ENCODE assay signal across 13 mouse cellular contexts in the genomic region with DNA sequence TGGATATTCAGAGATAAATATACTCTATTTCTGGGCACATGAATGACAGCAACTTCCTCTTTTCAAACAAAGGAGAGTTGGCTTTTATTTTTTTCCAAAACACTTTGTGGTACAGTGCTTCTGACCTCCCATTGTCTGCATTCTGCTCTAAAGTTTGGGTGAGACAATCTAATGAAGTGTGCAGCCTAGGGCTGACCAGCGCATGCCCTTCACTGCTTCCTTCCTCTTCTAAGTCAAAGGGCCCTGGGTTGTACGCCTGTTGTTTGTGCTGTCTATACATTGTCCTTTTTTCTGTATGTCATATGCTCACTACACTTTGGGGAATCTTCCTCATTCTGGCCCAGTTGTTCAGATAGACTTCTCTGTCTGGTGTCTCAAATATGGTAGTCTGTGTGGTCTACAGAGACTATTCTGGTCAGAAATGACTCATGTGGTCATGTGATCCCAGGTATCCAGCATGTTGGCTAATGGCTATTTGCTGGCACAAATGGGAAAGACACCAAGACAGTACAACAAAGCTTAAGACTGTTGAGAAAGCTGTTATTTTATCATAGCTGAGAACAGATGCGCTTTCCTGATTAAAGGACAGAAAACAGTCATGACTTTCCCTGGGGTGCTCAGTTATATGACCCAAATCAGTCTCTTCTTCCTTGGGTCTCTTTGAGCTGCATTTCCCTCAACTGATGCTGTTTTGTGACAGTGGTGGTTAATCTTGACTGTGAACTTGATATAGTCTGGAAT.
DNase-seq lines count a peak whose midpoint lies in the region; ATAC-seq and TF ChIP-seq lines count a peak whose summit lies in the region.
"Had no signal": no experiment of that assay in that cellular context is flagged by ENCODE, and none has a peak within 500 bp of the region (broad histone marks: within the 10 kb centered on the region; RNA-seq: fewer than 3 reads in every experiment).

No protein-coding gene starts in this region.

- TF ChIP-seq POLR2A in myocyte (IDR thresholded peaks at IDR 0.05; ENCODE audit: insufficient read length, low read depth) = no peak

- H3K27ac ChIP-seq in heart, embryonic 12.5 days (ENCODE audit: poor library complexity, severe bottlenecking) = 0 out of 2 replicates have a peak overlapping the region, but pooled peaks have one; percentile 13
- H3K27ac ChIP-seq in midbrain, embryonic 11.5 days (ENCODE audit: low read depth, low read length) = no peak overlapping the region
- no peak overlapping the region for H3K27ac ChIP-seq in midbrain, embryonic 16.5 days (ENCODE audit: low read length)
- H3K27ac ChIP-seq in liver, embryonic 11.5 days (ENCODE audit: low read depth, low read length) = no peak overlapping the region
- H3K27ac ChIP-seq: embryonic facial prominence, embryonic 12.5 days; hindbrain, embryonic 10.5 days; stomach, postnatal 0 days had no signal

- H3K27me3 ChIP-seq in heart, embryonic 12.5 days (replicated peaks) = no peaks in the 10 kb centered on the region
- no peaks in the 10 kb centered on the region for H3K27me3 ChIP-seq in midbrain, embryonic 11.5 days (ENCODE audit: control insufficient read depth, insufficient read depth, low read length)
- H3K27me3 ChIP-seq in midbrain, embryonic 16.5 days (ENCODE audit: control insufficient read depth, insufficient read depth, low read depth, low read length) = no peaks in the 10 kb centered on the region
- no peaks in the 10 kb centered on the region for H3K27me3 ChIP-seq in liver, embryonic 11.5 days (replicated peaks; ENCODE audit: control insufficient read depth, insufficient read depth, low read length)
- no peaks in the 10 kb centered on the region for H3K27me3 ChIP-seq in myocyte (ENCODE audit: control insufficient read depth, insufficient read depth, insufficient read length)
- H3K27me3 ChIP-seq: embryonic facial prominence, embryonic 12.5 days had no signal

- no peaks in the 10 kb centered on the region for H3K79me2 ChIP-seq in myocyte (ENCODE audit: control insufficient read depth, insufficient read depth)

- peak; percentile 69; the same call in 1 of the 2 replicates for ATAC-seq in heart, embryonic 12.5 days (ENCODE audit: insufficient number of reproducible peaks, low FRiP score)
- ATAC-seq in midbrain, embryonic 11.5 days (ENCODE audit: low FRiP score) = no peak
- ATAC-seq in midbrain, embryonic 16.5 days = no peak
- ATAC-seq in liver, embryonic 11.5 days (replicated peaks; ENCODE audit: low FRiP score) = peak; percentile 53
- ATAC-seq: forebrain, embryonic 14.5 days; intestine, postnatal 0 days had no signal

- H3K4me1 ChIP-seq in heart, embryonic 12.5 days (replicated peaks) = peaks cover 5% of the 10 kb centered on the region
- no peaks in the 10 kb centered on the region for H3K4me1 ChIP-seq in midbrain, embryonic 11.5 days (ENCODE audit: control insufficient read depth, insufficient read depth, low read length)
- H3K4me1 ChIP-seq in midbrain, embryonic 16.5 days (ENCODE audit: control insufficient read depth, insufficient read depth, low read length) = no peaks in the 10 kb centered on the region
- H3K4me1 ChIP-seq in liver, embryonic 11.5 days (replicated peaks; ENCODE audit: control insufficient read depth, insufficient read depth, low read length) = no peaks in the 10 kb centered on the region
- H3K4me1 ChIP-seq: embryonic facial prominence, embryonic 12.5 days; hindbrain, embryonic 10.5 days had no signal

- no peak overlapping the region for H3K9ac ChIP-seq in heart, embryonic 12.5 days
- no peak overlapping the region for H3K9ac ChIP-seq in midbrain, embryonic 11.5 days (ENCODE audit: low read length)
- no peak overlapping the region for H3K9ac ChIP-seq in midbrain, embryonic 16.5 days (ENCODE audit: low read depth, low read length)
- no peak overlapping the region for H3K9ac ChIP-seq in liver, embryonic 11.5 days (ENCODE audit: low read depth, low read length)
- H3K9ac ChIP-seq: embryonic facial prominence, embryonic 12.5 days had no signal

- no peak overlapping the region for H3K4me3 ChIP-seq in heart, embryonic 12.5 days
- H3K4me3 ChIP-seq in midbrain, embryonic 11.5 days (ENCODE audit: low read depth, low read length) = no peak overlapping the region
- H3K4me3 ChIP-seq in midbrain, embryonic 16.5 days (ENCODE audit: low read depth, low read length) = no peak overlapping the region
- H3K4me3 ChIP-seq in liver, embryonic 11.5 days (ENCODE audit: low read depth, low read length) = no peak overlapping the region
- H3K4me3 ChIP-seq in myocyte = no peak overlapping the region
- H3K4me3 ChIP-seq: embryonic facial prominence, embryonic 12.5 days; hindbrain, embryonic 10.5 days had no signal

- H3K9me3 ChIP-seq in heart, embryonic 12.5 days (replicated peaks) = no peaks in the 10 kb centered on the region
- no peaks in the 10 kb centered on the region for H3K9me3 ChIP-seq in midbrain, embryonic 11.5 days (ENCODE audit: control insufficient read depth, low read length)
- no peaks in the 10 kb centered on the region for H3K9me3 ChIP-seq in midbrain, embryonic 16.5 days (replicated peaks; ENCODE audit: control insufficient read depth, low read length, poor library complexity, severe bottlenecking)
- H3K9me3 ChIP-seq in liver, embryonic 11.5 days (ENCODE audit: control insufficient read depth, low read length) = no peaks in the 10 kb centered on the region
- H3K9me3 ChIP-seq: embryonic facial prominence, embryonic 12.5 days; hindbrain, embryonic 10.5 days had no signal

- no peak overlapping the region for H3ac ChIP-seq in myocyte (ENCODE audit: control insufficient read depth, insufficient read length)

- H3K4me2 ChIP-seq in heart, embryonic 12.5 days = no peak overlapping the region
- H3K4me2 ChIP-seq in midbrain, embryonic 11.5 days = no peak overlapping the region
- no peak overlapping the region for H3K4me2 ChIP-seq in midbrain, embryonic 16.5 days (ENCODE audit: low read length)
- no peak overlapping the region for H3K4me2 ChIP-seq in liver, embryonic 11.5 days
- no peak overlapping the region for H3K4me2 ChIP-seq in myocyte (ENCODE audit: low read depth)
- H3K4me2 ChIP-seq: embryonic facial prominence, embryonic 12.5 days had no signal

- WGBS in heart, embryonic 12.5 days = 78% methylated on average over 3 of the region's 3 CpGs
- 96% methylated on average over 3 of the region's 3 CpGs for WGBS in midbrain, embryonic 11.5 days
- WGBS in midbrain, embryonic 16.5 days = 91% methylated on average over 3 of the region's 3 CpGs
- 60% methylated on average over 3 of the region's 3 CpGs for WGBS in liver, embryonic 11.5 days

- H3K36me3 ChIP-seq in heart, embryonic 12.5 days = no peaks in the 10 kb centered on the region
- H3K36me3 ChIP-seq in midbrain, embryonic 11.5 days (ENCODE audit: control insufficient read depth, insufficient read depth, low read length) = no peaks in the 10 kb centered on the region
- H3K36me3 ChIP-seq in midbrain, embryonic 16.5 days (ENCODE audit: control insufficient read depth, insufficient read depth, low read length) = no peaks in the 10 kb centered on the region
- H3K36me3 ChIP-seq in liver, embryonic 11.5 days (ENCODE audit: control insufficient read depth, insufficient read depth, low read length) = no peaks in the 10 kb centered on the region
- H3K36me3 ChIP-seq in myocyte (ENCODE audit: control insufficient read depth, insufficient read depth) = no peaks in the 10 kb centered on the region
- H3K36me3 ChIP-seq: embryonic facial prominence, embryonic 12.5 days; hindbrain, embryonic 10.5 days had no signal

- DNase-seq in heart, adult 9 months (ENCODE audit: low spot score in 2 of 2) = no peak
- DNase-seq in midbrain, embryonic 11.5 days (ENCODE audit: low spot score, missing footprints) = peak; percentile 64
- no peak for DNase-seq in liver, embryonic 11.5 days (ENCODE audit: low spot score)
- no peak for DNase-seq in adrenal gland, adult 2 months
- DNase-seq in adrenal gland, postnatal 36 days = no peak

TF ChIP-seq in myocyte, 11 proteins besides CTCF, POLR2A, EP300 and RAD21:
- TF ChIP-seq MYOG (IDR thresholded peaks at IDR 0.05; ENCODE audit: control insufficient read depth in 1 of 3, insufficient read depth in 1 of 3, insufficient read length in 2 of 3, low read depth in 2 of 3) (no peak), USF1 (IDR thresholded peaks at IDR 0.05; ENCODE audit: low read depth) (peak; percentile 48)
TF ChIP-seq in myocyte: peak in this region for 1.

Comparison
In these comparisons a context has a peak if more than half of its experiments do, and no peak if none do; other contexts are left out.
1. ATAC-seq: peak in heart, embryonic 12.5 days (single experiment) and liver, embryonic 11.5 days (single experiment); none in midbrain, embryonic 11.5 days (single experiment) and midbrain, embryonic 16.5 days (single experiment).